Mouse (Mus musculus) adrenal gland, adult 8-10 months (tissue): ENCODE results near the gene Sox21. TPM values are rescaled to one million over a fixed set of nuclear protein-coding genes. Genes with fewer than 3 reads are reported as not detected.

ENCODE experiments used
- DNase-seq: peaks from one replicate; pipeline ENCODE4 v3.0.0; 2022
- total RNA-seq, 4 experiments: library from RNA; stranded (reverse); gene quantifications; 2 replicates each; pipeline ENCODE4 v1.2.4; 2022

Sox21 gene
- under 1 TPM in 3 of 4 experiments, not detected in 1; 0.09 to 0.17 (median 0.17) TPM for total RNA-seq

DNA sequence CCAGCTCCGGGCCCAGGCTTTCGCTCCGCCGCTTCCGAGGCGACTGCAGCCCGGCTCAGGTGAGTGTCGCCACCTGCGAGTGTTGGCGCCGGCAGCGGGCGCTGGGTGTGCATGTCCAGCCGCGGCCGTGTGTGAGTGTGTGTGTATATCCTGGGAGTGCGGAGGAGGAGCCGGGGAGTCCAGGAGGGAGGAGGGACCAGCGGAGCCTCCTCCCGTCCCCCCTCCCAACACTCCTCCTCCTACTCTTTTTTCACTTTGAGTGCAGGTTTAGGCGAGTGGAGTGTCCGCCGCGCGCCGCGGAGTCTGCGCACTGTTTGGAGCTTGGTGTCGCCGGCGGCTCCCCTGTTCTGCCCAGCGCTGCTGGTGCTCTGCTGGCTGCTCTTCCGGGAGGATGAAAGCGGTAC, at the start of gene Sox21:
Sox21 (minus strand) TSS at position 145 of the 404 bp plus-strand sequence.
- peak; percentile 15 for DNase-seq

GRCm38 (mm10) chr14:118286096-118286495, 49.3 kb upstream of the Sox21 start:
- no peak for DNase-seq

DNA sequence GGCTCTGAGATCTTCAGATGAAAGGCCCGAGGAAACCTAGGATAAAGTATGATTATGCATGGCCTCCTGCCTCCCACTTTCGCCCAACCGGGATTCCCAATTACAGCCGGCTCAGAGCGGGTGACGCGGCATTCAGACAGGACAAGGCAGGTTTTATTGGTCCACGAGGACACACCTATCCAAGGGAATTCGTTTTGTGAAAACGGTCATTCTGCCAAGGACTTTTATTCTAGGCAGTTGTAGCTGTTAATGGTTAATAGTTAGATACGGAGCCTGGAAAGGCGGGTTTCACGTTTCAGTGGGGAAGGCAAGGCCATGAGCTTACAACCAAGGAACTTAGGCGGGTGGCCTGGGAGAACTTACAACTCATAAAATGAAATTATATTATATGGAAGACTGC, 46.1 kb upstream of the Sox21 start:
- no peak for DNase-seq

- DNase-seq, result no peak
Observed at GRCm38 (mm10) chr14:118282272-118282671, 45.4 kb upstream of the Sox21 start.

- DNase-seq, result no peak
Observed at GRCm38 (mm10) chr14:118277704-118278498, 41.1 kb upstream of the Sox21 start.

- DNase-seq, result no peak
Observed at GRCm38 (mm10) chr14:118272594-118273555, 36.0 kb upstream of the Sox21 start.

GRCm38 (mm10) chr14:118268849-118269248, 32.0 kb upstream of the Sox21 start:
- DNase-seq, result no peak

GRCm38 (mm10) chr14:118266660-118267059, 29.8 kb upstream of the Sox21 start, which contains the start of gene Gm9376:
Gm9376 (plus strand) TSS chr14:118266960.
- no peak for DNase-seq

DNA sequence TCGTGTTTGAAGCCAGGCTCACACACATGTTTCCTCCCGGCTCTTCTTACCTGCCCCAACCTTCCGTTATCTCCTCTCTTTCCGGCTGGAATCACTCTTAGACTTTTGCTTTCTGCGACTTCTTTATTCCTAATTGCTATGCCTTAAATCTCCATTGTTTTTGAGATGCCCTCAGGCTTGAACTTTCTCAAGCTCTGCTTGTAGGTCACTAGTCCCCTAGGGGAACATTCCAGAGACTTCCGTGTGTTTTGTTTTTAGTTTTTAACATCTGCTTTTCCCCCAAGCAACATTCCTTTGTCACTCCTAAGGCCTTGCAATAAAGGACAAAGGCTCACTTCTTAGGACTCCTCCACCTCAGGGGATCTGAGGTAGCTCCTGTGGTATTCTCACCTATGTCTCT, 16.6 kb upstream of the Sox21 start:
- no peak for DNase-seq

GRCm38 (mm10) chr14:118241416-118241815, 4.6 kb upstream of the Sox21 start:
- no peak for DNase-seq

DNA sequence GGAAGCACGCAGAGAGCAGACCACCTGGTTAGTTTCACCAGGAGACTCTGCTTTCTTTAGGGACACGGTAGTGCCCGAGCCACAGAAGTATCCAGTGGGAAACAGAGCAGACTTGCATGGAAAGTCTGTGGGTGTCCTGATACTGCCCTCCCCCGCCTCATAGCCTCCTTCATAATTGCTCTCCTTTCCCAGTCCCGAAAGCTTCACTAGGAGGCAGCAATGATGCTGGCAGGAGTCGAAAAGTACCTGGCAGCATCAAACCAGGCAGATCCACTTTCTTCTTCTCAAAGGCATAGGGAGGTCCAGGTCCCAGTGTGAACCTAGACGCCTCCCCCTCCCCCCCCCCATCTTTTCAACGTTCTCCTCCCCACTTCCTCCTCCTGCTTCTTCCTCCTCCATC, 2.5 kb upstream of the Sox21 start:
- DNase-seq, result no peak

- no peak for DNase-seq
Observed at GRCm38 (mm10) chr14:118237786-118238185, 956 bp upstream of the Sox21 start.

GRCm38 (mm10) chr14:118235973-118236885, 601 bp downstream of the Sox21 start:
- no peak for DNase-seq

GRCm38 (mm10) chr14:118235361-118235972, 1.4 kb downstream of the Sox21 start:
- DNase-seq, result no peak

GRCm38 (mm10) chr14:118234541-118235210, 2.2 kb downstream of the Sox21 start:
- no peak for DNase-seq

DNA sequence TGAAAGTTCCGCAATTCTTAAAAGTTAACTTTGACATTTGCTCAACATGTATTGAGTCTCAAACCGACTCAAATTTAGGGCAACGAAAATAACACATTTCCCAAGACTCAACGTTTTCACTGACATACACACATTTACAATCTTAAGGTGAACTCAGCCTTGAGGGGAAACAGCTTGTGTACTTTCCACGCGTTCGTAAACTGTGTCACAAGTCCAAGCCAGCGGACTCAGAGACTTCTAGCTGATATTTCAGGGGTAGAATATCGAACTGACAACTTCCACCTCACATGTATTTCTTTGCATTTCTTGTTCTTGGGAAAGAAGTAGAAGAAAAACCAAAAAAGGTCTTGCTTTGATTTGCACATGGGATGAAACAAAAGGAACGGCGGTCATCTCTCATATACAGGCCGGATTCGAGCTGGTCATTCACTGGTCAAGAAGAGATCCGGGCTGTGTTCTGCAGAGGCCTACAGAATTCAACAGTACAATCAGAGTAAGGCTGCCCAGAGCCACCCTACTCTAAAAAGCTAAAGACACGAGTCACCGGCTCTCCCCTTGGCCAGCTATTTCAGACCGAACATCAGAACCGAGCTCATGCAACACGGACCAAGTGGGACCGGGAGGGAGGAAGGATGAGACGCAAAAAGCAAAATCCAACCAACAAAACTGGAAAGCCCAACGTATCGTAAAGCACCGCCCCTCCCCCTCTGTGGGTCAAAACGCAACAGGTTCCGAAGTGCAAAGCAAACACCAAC, 2.9 kb downstream of the Sox21 start:
- DNase-seq, result no peak

DNA sequence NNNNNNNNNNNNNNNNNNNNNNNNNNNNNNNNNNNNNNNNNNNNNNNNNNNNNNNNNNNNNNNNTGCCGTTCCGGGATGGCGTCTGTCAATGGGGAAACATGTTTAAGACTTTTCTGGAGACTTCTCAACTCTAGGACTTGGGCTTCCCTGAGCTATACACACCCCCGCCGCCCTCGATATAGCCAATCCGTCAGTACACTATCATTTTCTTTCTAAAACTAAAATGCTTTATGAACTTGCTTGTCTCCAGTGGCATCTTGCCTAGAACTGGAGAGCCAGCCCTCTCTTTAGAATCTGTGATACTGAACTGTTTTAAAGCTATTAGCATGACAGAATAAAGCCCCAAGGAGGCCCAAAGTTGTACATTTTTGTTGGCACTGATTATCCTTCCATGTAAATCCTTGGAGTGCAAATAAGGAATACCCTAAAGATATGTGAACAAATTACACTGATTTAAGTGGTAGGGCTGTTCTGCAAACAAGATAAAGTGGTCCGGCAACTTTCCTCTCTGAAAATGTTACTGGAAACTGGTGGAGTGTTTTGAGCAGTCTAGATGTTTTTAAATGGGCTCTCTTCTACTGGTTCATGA, 4.4 kb downstream of the Sox21 start:
- no peak for DNase-seq

DNA sequence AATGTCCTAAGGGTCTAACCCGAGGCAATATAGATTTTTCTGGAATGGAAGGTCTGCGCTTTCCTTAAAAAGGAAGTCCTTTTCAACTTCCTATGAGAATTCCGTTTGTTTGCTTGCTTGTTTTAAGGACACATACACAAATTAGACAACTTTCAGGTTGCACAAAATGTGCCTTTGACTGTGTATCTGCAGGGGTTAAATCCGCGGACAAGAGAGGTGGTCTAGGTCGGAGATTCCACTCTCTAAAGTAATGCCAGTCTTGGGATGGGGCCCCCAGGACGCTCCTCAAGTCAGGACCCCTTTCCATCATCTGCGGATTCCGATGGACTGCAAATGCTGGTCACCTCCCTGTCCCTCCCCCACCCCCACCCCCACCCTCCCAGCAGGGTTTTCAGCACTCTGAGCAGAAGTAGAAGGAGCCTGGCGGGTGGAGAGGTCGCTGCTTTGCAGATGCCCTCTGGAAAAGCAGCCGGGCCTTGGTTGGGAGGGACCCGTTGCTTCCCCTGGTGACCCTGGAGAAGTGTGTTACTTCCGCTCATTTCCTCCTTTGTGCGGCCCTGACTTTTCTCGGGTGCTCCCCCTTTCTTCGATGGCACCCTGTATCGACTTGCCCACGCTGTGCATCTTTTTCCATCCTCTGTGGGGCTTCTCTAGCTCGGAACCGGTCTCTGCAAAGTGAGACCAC, 10.2 kb downstream of the Sox21 start:
- no peak for DNase-seq

GRCm38 (mm10) chr14:118225911-118226310, 10.9 kb downstream of the Sox21 start:
- no peak for DNase-seq
